Comparison of ENCODE assay signal across 13 mouse cellular contexts in genomic region chr4:103615011-103615410, GRCm38 (mm10). TPM values are rescaled to one million over a fixed set of nuclear protein-coding genes. Genes with fewer than 3 reads are reported as not detected.
"Had no signal": no experiment of that assay in that cellular context is flagged by ENCODE, and none has a peak within 500 bp of the region (broad histone marks: within the 10 kb centered on the region; RNA-seq: fewer than 3 reads in every experiment).

No protein-coding gene starts in this region.

- H3K36me3 ChIP-seq: limb, embryonic 13.5 days; liver, embryonic 15.5 days; midbrain, embryonic 12.5 days had no signal

- H3K4me2 ChIP-seq: limb, embryonic 13.5 days; liver, embryonic 11.5 days; liver, embryonic 15.5 days; midbrain, embryonic 12.5 days had no signal

- H3K4me1 ChIP-seq: liver, embryonic 15.5 days had no signal

- H3K9ac ChIP-seq: limb, embryonic 13.5 days; liver, embryonic 15.5 days; midbrain, embryonic 12.5 days had no signal

- H3K27ac ChIP-seq: left cerebral cortex, adult 2 months; limb, embryonic 13.5 days; liver, embryonic 15.5 days; macrophage; midbrain, embryonic 12.5 days; stomach, postnatal 0 days had no signal

- H3K9me3 ChIP-seq: limb, embryonic 13.5 days; liver, embryonic 15.5 days; midbrain, embryonic 12.5 days had no signal

- H3K4me3 ChIP-seq: left cerebral cortex, adult 2 months; limb, embryonic 13.5 days; liver, embryonic 15.5 days; midbrain, embryonic 12.5 days had no signal

- DNase-seq: kidney, postnatal 14 days; lung, adult 2 months; lung, postnatal 10 days; right cerebral cortex, adult 18-20 months; right cerebral cortex, postnatal 25 days had no signal

RNA-seq across cellular contexts. Expression of gene Dab1, which starts 4.1 kb away (rescaled TPM):
- total RNA-seq: megakaryocyte-erythroid progenitor cell, adult 5-6 weeks had no signal
- polyA plus RNA-seq: macrophage had no signal
